Mouse (Mus musculus) ES-Bruce4 (cell line): ENCODE measurements at regions not wholly inside any gene's neighbourhood (a gene's known extent, or its start where the extent isn't known, plus 50 kb on each side); places are given as distances from the start of the nearest gene placed in this dataset.

Experiments used
- H3K27ac ChIP-seq: 2 replicates; pipeline ENCODE4 v1.5.1; 2012; ENCODE audit warnings: low read length, inconsistent platforms; ENCODE audit not compliant: insufficient read depth
- H3K27me3 ChIP-seq: 2 replicates; pipeline ENCODE4 v1.6.1; 2012; ENCODE audit warnings: mild to moderate bottlenecking, low read length, inconsistent platforms; ENCODE audit not compliant: control insufficient read depth, poor library complexity, insufficient read depth, severe bottlenecking
- H3K36me3 ChIP-seq: 2 replicates; pipeline ENCODE4 v1.6.1; 2012; ENCODE audit warnings: inconsistent platforms, mild to moderate bottlenecking, low read length, moderate library complexity; ENCODE audit not compliant: control insufficient read depth, poor library complexity, insufficient read depth, severe bottlenecking
- H3K4me1 ChIP-seq: one replicate; pipeline ENCODE4 v1.8.1; 2011; ENCODE audit warnings: low read length; ENCODE audit not compliant: control insufficient read depth, insufficient read depth
- H3K4me3 ChIP-seq: 2 replicates; pipeline ENCODE4 v1.5.1; 2011; ENCODE audit warnings: low read depth, mild to moderate bottlenecking, low read length
- H3K9ac ChIP-seq: 2 replicates; pipeline ENCODE4 v1.6.1; 2012; ENCODE audit warnings: low read depth, mild to moderate bottlenecking, inconsistent platforms; ENCODE audit not compliant: poor library complexity, severe bottlenecking
- H3K9me3 ChIP-seq: replicated peaks from 2 replicates; pipeline ENCODE4 v1.6.1; 2012; ENCODE audit warnings: mild to moderate bottlenecking, low read length, inconsistent platforms; ENCODE audit not compliant: control insufficient read depth, poor library complexity, insufficient read depth, severe bottlenecking
- CTCF ChIP-seq: IDR thresholded peaks from one replicate; pipeline ENCODE4 v1.8.1; 2011; ENCODE audit warnings: low read depth, low read length
- EP300 ChIP-seq: IDR thresholded peaks from 2 replicates; pipeline ENCODE4 v1.6.1; 2011; ENCODE audit warnings: low read depth, low read length; ENCODE audit not compliant: insufficient read depth
- POLR2A ChIP-seq: IDR thresholded peaks from one replicate; pipeline ENCODE4 v1.8.1; 2011; ENCODE audit warnings: low read length; ENCODE audit not compliant: insufficient read depth

GRCm38 (mm10) chr12:80013577-80013903 lies 99.3 kb downstream of the Zfp36l1 start:
- H3K4me1 ChIP-seq = peaks cover 3% of the 10 kb centered on the region
- no peaks in the 10 kb centered on the region for H3K9me3 ChIP-seq
- H3K9ac ChIP-seq = no peak overlapping the region
- H3K4me3 ChIP-seq = no peak overlapping the region
- H3K36me3 ChIP-seq = no peaks in the 10 kb centered on the region
- H3K27me3 ChIP-seq = peaks cover 4% of the 10 kb centered on the region
- TF ChIP-seq POLR2A (no peak), EP300 (no peak), CTCF (no peak)
- no peak overlapping the region for H3K27ac ChIP-seq

- Histone ChIP-seq H3K27ac (no peak overlapping the region), H3K9me3 (no peaks in the 10 kb centered on the region), H3K9ac (no peak overlapping the region), H3K36me3 (no peaks in the 10 kb centered on the region), H3K4me3 (no peak overlapping the region), H3K27me3 (peaks cover 4% of the 10 kb centered on the region), H3K4me1 (peaks cover 6% of the 10 kb centered on the region)
- TF ChIP-seq POLR2A (no peak), CTCF (no peak), EP300 (no peak)
Observed at GRCm38 (mm10) chr12:80011916-80012315, 100.9 kb downstream of the Zfp36l1 start.

GRCm38 (mm10) chr12:80010947-80011346 lies 101.9 kb downstream of the Zfp36l1 start:
- no peak overlapping the region for H3K27ac ChIP-seq
- peaks cover 6% of the 10 kb centered on the region for H3K4me1 ChIP-seq
- no peaks in the 10 kb centered on the region for H3K36me3 ChIP-seq
- H3K27me3 ChIP-seq = peaks cover 4% of the 10 kb centered on the region
- no peak for TF ChIP-seq EP300
- TF ChIP-seq CTCF = no peak
- TF ChIP-seq POLR2A = no peak
- no peak overlapping the region for H3K4me3 ChIP-seq
- no peaks in the 10 kb centered on the region for H3K9me3 ChIP-seq
- H3K9ac ChIP-seq = no peak overlapping the region

- Histone ChIP-seq H3K9me3 (no peaks in the 10 kb centered on the region), H3K27me3 (peaks cover 4% of the 10 kb centered on the region), H3K4me3 (no peak overlapping the region), H3K27ac (no peak overlapping the region), H3K36me3 (no peaks in the 10 kb centered on the region), H3K9ac (no peak overlapping the region), H3K4me1 (peaks cover 6% of the 10 kb centered on the region)
- TF ChIP-seq EP300 = no peak
- TF ChIP-seq POLR2A = no peak
- TF ChIP-seq CTCF = no peak
Observed at GRCm38 (mm10) chr12:80010220-80010619, 102.6 kb downstream of the Zfp36l1 start.

GRCm38 (mm10) chr12:80007849-80008248 lies 105.0 kb downstream of the Zfp36l1 start:
- peaks cover 5% of the 10 kb centered on the region for H3K4me1 ChIP-seq
- no peak overlapping the region for H3K9ac ChIP-seq
- H3K27ac ChIP-seq = no peak overlapping the region
- H3K27me3 ChIP-seq = peaks cover 2% of the 10 kb centered on the region; the same call in 1 of the 2 replicates
- H3K9me3 ChIP-seq = no peaks in the 10 kb centered on the region
- TF ChIP-seq EP300 (no peak), POLR2A (no peak), CTCF (no peak)
- no peak overlapping the region for H3K4me3 ChIP-seq
- no peaks in the 10 kb centered on the region for H3K36me3 ChIP-seq

DNA sequence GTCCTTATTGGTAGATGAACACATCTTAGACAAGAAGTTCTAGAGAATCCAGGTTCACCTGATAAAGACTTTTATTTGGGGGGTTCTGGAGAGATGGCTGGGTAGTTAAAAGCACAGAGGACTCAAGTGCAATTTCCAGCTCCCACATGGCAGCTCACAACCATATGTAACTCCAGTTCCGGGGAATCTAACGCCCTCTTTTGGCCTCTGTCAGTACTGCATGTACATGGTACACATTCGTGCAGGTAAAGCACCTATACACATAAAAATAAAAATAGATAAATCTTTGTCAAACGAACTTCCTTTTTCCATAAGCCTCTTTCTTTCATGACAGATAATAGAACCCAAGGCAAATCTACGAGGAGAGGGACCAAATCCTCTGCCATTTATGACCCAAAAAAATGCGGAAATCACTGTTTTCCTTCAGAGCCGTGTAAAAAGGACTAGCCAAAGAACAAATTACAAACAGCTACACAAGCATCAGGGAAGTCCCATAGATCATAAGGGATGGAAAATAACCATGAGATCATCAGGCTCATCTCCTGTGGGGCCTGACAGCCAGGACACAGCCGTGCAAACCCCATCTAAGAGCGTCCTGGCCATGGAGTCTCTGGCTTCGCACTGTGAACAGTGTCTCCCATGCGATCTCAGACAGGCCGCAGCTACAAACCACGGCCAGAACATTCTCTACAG lies 107.4 kb downstream of the Zfp36l1 start:
- Histone ChIP-seq H3K4me1 (peaks cover 7% of the 10 kb centered on the region), H3K27me3 (no peaks in the 10 kb centered on the region; the same call in 1 of the 2 replicates), H3K9ac (no peak overlapping the region), H3K36me3 (no peaks in the 10 kb centered on the region), H3K9me3 (no peaks in the 10 kb centered on the region), H3K27ac (no peak overlapping the region), H3K4me3 (no peak overlapping the region)
- TF ChIP-seq POLR2A (no peak), CTCF (no peak), EP300 (no peak)

DNA sequence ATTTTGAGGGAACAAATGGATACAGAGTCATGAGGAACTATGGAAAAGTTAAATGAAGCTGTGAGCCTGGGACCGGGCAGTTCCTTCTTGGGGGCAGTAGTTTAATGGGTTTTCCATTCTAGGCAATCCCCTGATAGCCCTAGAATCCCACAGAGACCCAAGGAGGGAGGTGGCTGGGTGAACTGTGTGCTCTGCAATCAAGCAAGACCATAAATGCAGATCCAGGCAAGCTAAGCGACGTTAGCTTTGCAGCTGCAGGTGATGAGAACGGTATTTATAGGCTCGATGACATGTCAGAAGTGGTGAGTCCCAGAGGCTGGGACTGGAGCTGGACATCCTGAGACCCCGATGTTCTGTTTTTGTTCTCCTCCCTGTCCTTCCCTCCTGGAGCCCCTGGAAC lies 108.2 kb downstream of the Zfp36l1 start:
- no peak for TF ChIP-seq POLR2A
- TF ChIP-seq CTCF = no peak
- no peak for TF ChIP-seq EP300
- no peak overlapping the region for H3K9ac ChIP-seq
- H3K4me3 ChIP-seq = no peak overlapping the region
- H3K4me1 ChIP-seq = peaks cover 6% of the 10 kb centered on the region
- H3K27me3 ChIP-seq = no peaks in the 10 kb centered on the region; the same call in 1 of the 2 replicates
- H3K36me3 ChIP-seq = no peaks in the 10 kb centered on the region
- no peak overlapping the region for H3K27ac ChIP-seq
- H3K9me3 ChIP-seq = no peaks in the 10 kb centered on the region
